Mouse (Mus musculus): ENCODE data around the gene Skor1.

- TF ChIP-seq CTCF (IDR thresholded peaks at IDR 0.05; ENCODE audit: low read depth, low read length) (no peak), GATA1 (IDR thresholded peaks at IDR 0.05; ENCODE audit: borderline replicate concordance, low read length) (no peak), GATA2 (IDR thresholded peaks at IDR 0.05; ENCODE audit: borderline replicate concordance, low read depth, low read length) (no peak), POLR2AphosphoS5 (IDR thresholded peaks at IDR 0.05; ENCODE audit: insufficient replicate concordance, low read depth, low read length) (no peak), TAL1 (conservative IDR thresholded peaks at IDR 0.05; ENCODE audit: low read depth, low read length) (no peak)
Observed at GRCm38 (mm10) chr9:63163756-63164155, 15.0 kb upstream of the Skor1 start.
